Mouse (Mus musculus): ENCODE measurements around the gene Pip4k2a.

GRCm38 (mm10) chr2:19016839-19017238, 18.9 kb upstream of the Pip4k2a start:
- TF ChIP-seq CTCF (conservative IDR thresholded peaks at IDR 0.05 in 1 of 2, IDR thresholded peaks at IDR 0.05 in 1 of 2; ENCODE audit: low read depth in 2 of 2, low read length in 2 of 2) (no peak), NELFE (IDR thresholded peaks at IDR 0.05; ENCODE audit: low read depth, low read length) (no peak), SIN3A (IDR thresholded peaks at IDR 0.05; ENCODE audit: low read length) (no peak), E2F4 (IDR thresholded peaks at IDR 0.05; ENCODE audit: insufficient replicate concordance, low read depth, low read length) (no peak), USF1 (IDR thresholded peaks at IDR 0.05; ENCODE audit: low read depth, low read length) (no peak), MAZ (IDR thresholded peaks at IDR 0.05; ENCODE audit: low read depth, low read length) (no peak), POLR2A (IDR thresholded peaks at IDR 0.05; ENCODE audit: low read depth, low read length) (no peak), TCF12 (IDR thresholded peaks at IDR 0.05; ENCODE audit: low read depth, low read length) (no peak), ZMIZ1 (IDR thresholded peaks at IDR 0.05; ENCODE audit: low read depth, low read length) (no peak), MAFK (IDR thresholded peaks at IDR 0.05; ENCODE audit: insufficient replicate concordance, low read length) (no peak)

Measured in CH12.LX (cell line).